Mouse (Mus musculus): ENCODE data around the gene Cacna2d3. TPM values are rescaled to one million over a fixed set of nuclear protein-coding genes. Genes with fewer than 3 reads are reported as not detected.

Cacna2d3 gene
- total RNA-seq, 2 experiments from 2014 or later, result 0.23 to 0.31 TPM

- DNase-seq, result no peak
These were observed 806.7 kb downstream of the Cacna2d3 start for GRCm38 (mm10) chr14:28915004-28915403.

DNA sequence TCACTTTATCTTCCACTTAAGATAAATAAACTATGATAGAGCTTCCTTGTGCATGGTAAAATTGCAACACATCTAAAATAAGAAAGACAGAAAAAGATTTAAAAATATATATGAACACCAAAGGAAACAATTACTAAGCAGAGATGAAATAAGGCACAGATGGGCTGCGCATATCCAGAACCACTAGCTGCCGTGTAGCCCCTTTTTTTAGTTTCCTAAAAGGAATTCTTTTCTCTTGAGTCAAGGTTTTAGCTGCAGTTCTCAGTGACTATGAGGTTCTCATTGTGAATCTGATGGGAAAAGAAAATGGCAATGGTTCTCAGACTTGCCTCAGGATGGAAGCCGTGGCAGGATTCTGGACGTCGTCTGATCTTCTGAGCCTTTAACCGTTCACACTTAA lies 814.0 kb downstream of the Cacna2d3 start:
- DNase-seq, result no peak

DNA sequence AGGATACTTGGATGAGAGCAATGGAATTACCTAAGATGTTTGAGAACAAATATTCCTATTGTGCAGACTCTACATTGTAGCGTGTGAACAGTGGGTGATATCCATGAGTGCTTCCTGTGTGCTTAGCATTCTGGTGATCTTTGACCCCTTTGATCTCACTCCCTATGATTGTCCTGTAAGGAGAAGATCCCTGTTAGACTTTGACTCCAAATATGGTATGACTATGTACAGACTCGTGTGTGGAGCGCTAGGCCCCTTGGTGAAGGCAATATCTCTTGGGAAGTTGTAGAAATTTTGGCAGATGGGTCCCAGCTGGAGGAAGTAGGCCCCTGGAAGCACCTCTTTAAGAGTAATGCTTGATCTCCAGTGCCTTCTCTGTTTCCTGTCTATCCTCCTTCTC lies 829.1 kb downstream of the Cacna2d3 start:
- DNase-seq, result no peak

GRCm38 (mm10) chr14:28887373-28887772 lies 834.3 kb downstream of the Cacna2d3 start:
- DNase-seq, result no peak

DNA sequence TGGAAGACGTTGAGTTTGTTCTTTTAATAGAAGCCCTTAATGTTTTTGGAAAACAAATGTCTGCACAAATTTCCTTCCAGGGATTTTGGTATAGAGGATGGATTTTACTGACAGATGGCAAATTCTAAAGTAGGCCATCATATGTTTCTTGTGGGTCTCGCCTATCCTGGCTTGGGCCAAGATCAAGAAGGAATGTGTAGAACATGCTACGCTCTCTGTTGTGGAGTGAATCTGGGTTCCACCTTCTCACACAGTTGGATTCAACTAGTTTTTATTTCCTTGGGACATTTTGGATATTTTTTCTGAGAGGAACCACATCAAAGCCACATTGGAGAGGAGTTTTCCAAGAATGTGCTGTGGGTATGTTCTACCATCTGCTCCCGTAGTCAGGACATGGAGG lies 835.0 kb downstream of the Cacna2d3 start:
- no peak for DNase-seq

DNA sequence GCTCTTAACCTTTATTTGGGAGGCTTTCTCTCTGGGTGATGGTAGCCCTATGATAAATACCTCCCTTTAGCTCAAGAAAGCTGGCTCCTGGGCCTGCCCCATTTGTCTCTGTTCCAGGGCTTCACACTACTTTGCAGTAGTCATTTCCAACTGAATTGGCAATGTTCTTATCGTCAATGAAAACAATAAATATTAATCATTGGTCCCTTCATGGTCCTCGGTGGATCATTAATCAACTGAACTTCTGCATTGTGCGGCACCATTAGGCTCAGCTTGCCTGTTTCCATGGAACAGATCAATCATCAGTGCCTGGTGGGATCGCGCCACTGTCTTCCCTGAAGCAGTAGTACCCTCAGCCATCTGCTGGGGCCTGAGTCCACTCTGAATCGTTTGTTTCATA lies 850.7 kb downstream of the Cacna2d3 start:
- DNase-seq, result no peak

DNA sequence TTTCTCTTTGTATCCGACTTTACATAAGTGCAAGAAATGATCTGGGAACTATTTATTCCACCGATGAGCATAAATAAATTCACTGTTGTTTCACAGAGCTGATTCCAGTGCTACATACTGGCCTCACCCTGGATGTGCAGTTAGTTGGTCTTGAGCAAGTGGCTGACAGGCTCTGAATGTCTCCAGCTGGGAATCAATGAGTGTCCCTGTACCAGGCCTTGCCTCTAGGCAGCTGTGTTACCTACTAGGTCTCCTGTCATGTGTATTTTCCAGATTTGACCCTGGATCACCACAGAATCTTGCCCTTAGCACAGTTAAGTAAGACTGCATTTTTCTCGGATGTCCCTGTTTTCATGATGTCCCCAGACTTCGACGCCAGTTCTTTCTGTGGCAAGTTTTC lies 851.3 kb downstream of the Cacna2d3 start:
- no peak for DNase-seq

- no peak for DNase-seq
These were observed 856.7 kb downstream of the Cacna2d3 start for GRCm38 (mm10) chr14:28864925-28865324.

DNA sequence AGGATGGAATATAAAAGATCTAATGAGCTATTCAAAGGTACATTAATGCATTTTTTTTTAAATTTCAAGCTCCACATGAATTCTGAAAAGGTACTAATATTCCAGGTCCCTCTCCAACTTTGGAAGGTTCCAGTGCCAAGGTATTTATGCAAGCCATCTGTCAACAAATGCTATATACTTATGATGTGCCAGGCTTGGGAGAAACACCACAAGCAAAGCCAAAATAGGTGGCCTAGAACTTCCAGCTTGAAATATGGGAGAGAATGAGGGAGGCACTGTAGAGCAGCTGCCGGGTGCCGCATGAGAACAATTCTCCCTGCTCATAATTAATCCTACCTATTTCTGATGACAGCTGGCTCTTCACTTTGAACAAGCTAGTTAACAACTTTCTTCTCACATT lies 860.5 kb downstream of the Cacna2d3 start:
- no peak for DNase-seq

Other genes with a start within 250 kb of the Cacna2d3 start
- gene Selenok, start 246.4 kb upstream of the Cacna2d3 start, total RNA-seq (2021), result 10 to 100 TPM; 80.1 to 80.2 TPM